Mouse (Mus musculus): ENCODE data around the gene Efna5.

DNA sequence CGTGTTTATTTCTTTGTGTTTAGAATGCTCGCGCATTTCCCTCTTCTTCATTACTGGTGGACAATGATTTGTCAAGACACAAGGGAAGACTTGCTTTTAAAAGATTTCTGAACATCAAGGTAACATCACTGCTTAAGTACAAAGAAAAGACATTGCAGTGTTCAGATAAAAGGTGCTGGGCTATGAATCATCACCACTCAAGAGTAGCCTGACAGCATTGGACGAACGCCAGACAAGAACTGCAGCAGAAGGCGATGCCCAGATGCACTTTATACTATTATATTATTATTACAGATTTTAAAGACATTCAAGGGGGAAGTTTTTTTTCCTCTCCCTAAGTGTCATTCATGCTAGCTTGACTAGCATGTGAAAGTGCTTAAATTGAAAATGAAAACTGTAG, 228.7 kb downstream of the Efna5 start:
- TF ChIP-seq GATA1 (IDR thresholded peaks at IDR 0.05; ENCODE audit: borderline replicate concordance, low read length) (no peak), CTCF (IDR thresholded peaks at IDR 0.05; ENCODE audit: low read depth, low read length) (no peak), POLR2AphosphoS5 (IDR thresholded peaks at IDR 0.05; ENCODE audit: insufficient replicate concordance, low read depth, low read length) (no peak), TAL1 (conservative IDR thresholded peaks at IDR 0.05; ENCODE audit: low read depth, low read length) (no peak), GATA2 (IDR thresholded peaks at IDR 0.05; ENCODE audit: borderline replicate concordance, low read depth, low read length) (no peak)
